Mouse (Mus musculus) B cell, adult 2 months (primary cell): Measurements from ENCODE around the gene Siglec1.
"Not testable (repeated sequence)": the region's sequence is repeated elsewhere in the genome, so short reads cannot be mapped to it uniquely, and the experiment has no call there.

ENCODE experiments used
- DNase-seq, 2 experiments: peaks; one replicate each; pipeline ENCODE4 v3.0.0; 2022

Siglec1 gene

GRCm38 (mm10) chr2:131086667-131087390 is at the start of gene Siglec1:
Siglec1 (minus strand) TSS chr2:131086765.
- no peak for DNase-seq

- no peak for DNase-seq
These were observed 49.1 kb upstream of the Siglec1 start for GRCm38 (mm10) chr2:131135521-131136139.

GRCm38 (mm10) chr2:131134826-131135400 is 48.3 kb upstream of the Siglec1 start:
- no peak for DNase-seq

GRCm38 (mm10) chr2:131134381-131134780 is 47.8 kb upstream of the Siglec1 start:
- no peak for DNase-seq

- DNase-seq, result no peak
These were observed 46.5 kb upstream of the Siglec1 start, which contains the start of gene Gm11037 for GRCm38 (mm10) chr2:131132930-131133547. Gm11037 (plus strand) TSS chr2:131133497.

GRCm38 (mm10) chr2:131132111-131132888 is 45.7 kb upstream of the Siglec1 start:
- no peak for DNase-seq

- DNase-seq, result no peak
These were observed 44.3 kb upstream of the Siglec1 start for GRCm38 (mm10) chr2:131130849-131131248.

GRCm38 (mm10) chr2:131129836-131130235 is 43.3 kb upstream of the Siglec1 start:
- no peak for DNase-seq

- DNase-seq, result no peak
These were observed 42.1 kb upstream of the Siglec1 start for GRCm38 (mm10) chr2:131128636-131129157.

- DNase-seq, result no peak
These were observed 41.6 kb upstream of the Siglec1 start for GRCm38 (mm10) chr2:131128211-131128610.

- peak in 1 of 2 experiments; percentile 10 for DNase-seq
These were observed 40.7 kb upstream of the Siglec1 start, which contains the start of gene Hspa12b for GRCm38 (mm10) chr2:131127161-131127730. Hspa12b (plus strand) TSS chr2:131127280.

GRCm38 (mm10) chr2:131125964-131126815 is 39.6 kb upstream of the Siglec1 start:
- no peak for DNase-seq

GRCm38 (mm10) chr2:131125157-131125963 is 38.8 kb upstream of the Siglec1 start:
- DNase-seq, result no peak

- no peak for DNase-seq
These were observed 37.6 kb upstream of the Siglec1 start for GRCm38 (mm10) chr2:131124166-131124565.

- DNase-seq, result no peak
These were observed 32.5 kb upstream of the Siglec1 start for GRCm38 (mm10) chr2:131118968-131119574.

- no peak for DNase-seq
These were observed 19.4 kb upstream of the Siglec1 start for GRCm38 (mm10) chr2:131105989-131106388.

GRCm38 (mm10) chr2:131105061-131105460 is 18.5 kb upstream of the Siglec1 start:
- not testable (repeated sequence) for DNase-seq

- DNase-seq, result no peak
These were observed 17.5 kb upstream of the Siglec1 start for GRCm38 (mm10) chr2:131104021-131104420.

GRCm38 (mm10) chr2:131101530-131101929 is 15.0 kb upstream of the Siglec1 start:
- no peak for DNase-seq

GRCm38 (mm10) chr2:131097087-131097486 is 10.5 kb upstream of the Siglec1 start:
- DNase-seq, result no peak
